9 mouse cellular contexts compared by ENCODE assay signal in genomic region chr17:45045804-45046203, GRCm38 (mm10).
DNase-seq lines count a peak whose midpoint lies in the region; ATAC-seq and TF ChIP-seq lines count a peak whose summit lies in the region.
"Had no signal": no experiment of that assay in that cellular context is flagged by ENCODE, and none has a peak within 500 bp of the region (broad histone marks: within the 10 kb centered on the region; RNA-seq: fewer than 3 reads in every experiment).

No protein-coding gene starts in this region.

- H3K4me2 ChIP-seq in forebrain, postnatal 0 days (ENCODE audit: low read depth): no peak overlapping the region
- H3K4me2 ChIP-seq in lung, postnatal 0 days (replicated peaks; ENCODE audit: low read depth, low read length): no peak overlapping the region

- H3K27me3 ChIP-seq in forebrain, postnatal 0 days (ENCODE audit: insufficient read depth, low read length): no peaks in the 10 kb centered on the region
- H3K27me3 ChIP-seq in forebrain, embryonic 10.5 days (ENCODE audit: poor library complexity, severe bottlenecking): no peaks in the 10 kb centered on the region
- no peaks in the 10 kb centered on the region for H3K27me3 ChIP-seq in lung, postnatal 0 days (replicated peaks; ENCODE audit: insufficient read depth, low read length)

- H3K36me3 ChIP-seq in forebrain, postnatal 0 days (ENCODE audit: insufficient read depth): no peaks in the 10 kb centered on the region
- H3K36me3 ChIP-seq in forebrain, embryonic 10.5 days (replicated peaks): 0 out of 2 replicates have a peak, but pooled peaks cover 2% of the 10 kb centered on the region
- H3K36me3 ChIP-seq in lung, postnatal 0 days (ENCODE audit: insufficient read depth, low read length): no peaks in the 10 kb centered on the region

- no peak overlapping the region for H3K4me3 ChIP-seq in forebrain, postnatal 0 days (ENCODE audit: low read depth, low read length)
- H3K4me3 ChIP-seq in forebrain, embryonic 10.5 days: no peak overlapping the region
- H3K4me3 ChIP-seq in lung, postnatal 0 days (ENCODE audit: low read depth, low read length): no peak overlapping the region
- H3K4me3 ChIP-seq: midbrain, embryonic 10.5 days had no signal

- TF ChIP-seq CTCF in forebrain, postnatal 0 days (IDR thresholded peaks at IDR 0.05; ENCODE audit: low read depth): peak; percentile 44; the same call in 1 of the 2 replicates
- TF ChIP-seq CTCF in lung, postnatal 0 days (IDR thresholded peaks at IDR 0.05): peak; percentile 59

- H3K4me1 ChIP-seq in forebrain, postnatal 0 days (ENCODE audit: insufficient read depth): no peaks in the 10 kb centered on the region
- H3K4me1 ChIP-seq in forebrain, embryonic 10.5 days: no peaks in the 10 kb centered on the region
- H3K4me1 ChIP-seq in lung, postnatal 0 days (ENCODE audit: insufficient read depth, low read depth, low read length): no peaks in the 10 kb centered on the region
- H3K4me1 ChIP-seq: midbrain, embryonic 10.5 days had no signal

- no peaks in the 10 kb centered on the region for H3K9me3 ChIP-seq in forebrain, postnatal 0 days (ENCODE audit: low read length)
- no peaks in the 10 kb centered on the region for H3K9me3 ChIP-seq in forebrain, embryonic 10.5 days
- no peaks in the 10 kb centered on the region for H3K9me3 ChIP-seq in lung, postnatal 0 days (ENCODE audit: low read length)
- H3K9me3 ChIP-seq: midbrain, embryonic 10.5 days had no signal

- ATAC-seq in forebrain, postnatal 0 days: no peak
- ATAC-seq in lung, postnatal 0 days: no peak

- no peak overlapping the region for H3K9ac ChIP-seq in forebrain, postnatal 0 days
- H3K9ac ChIP-seq in lung, postnatal 0 days (replicated peaks; ENCODE audit: low read depth): no peak overlapping the region

- no peak for DNase-seq in forebrain, postnatal 0 days
- no peak for DNase-seq in forebrain, embryonic 10.5 days (ENCODE audit: extremely low spot score, low spot score)
- DNase-seq in lung, postnatal 0 days (ENCODE audit: low spot score): no peak
- no peak for DNase-seq in lung, postnatal 25 days (ENCODE audit: low spot score)
- peak; percentile 27 for DNase-seq in c-Kit-positive CD71-positive TER-119-positive erythroid progenitor cells, embryonic 14.5 days (ENCODE audit: low spot score)
- peak; percentile 39 for DNase-seq in thymus, postnatal 14 days
- DNase-seq in right cerebral cortex, adult 18-20 months: no peak
- no peak for DNase-seq in ovary, postnatal 10 days (ENCODE audit: low spot score)

- no peak for TF ChIP-seq EP300 in lung, postnatal 0 days (IDR thresholded peaks at IDR 0.05)

- no peak overlapping the region for H3K27ac ChIP-seq in forebrain, postnatal 0 days (ENCODE audit: low read depth, low read length)
- no peak overlapping the region for H3K27ac ChIP-seq in forebrain, embryonic 10.5 days
- no peak overlapping the region for H3K27ac ChIP-seq in lung, postnatal 0 days (ENCODE audit: low read length)
- H3K27ac ChIP-seq: midbrain, embryonic 10.5 days had no signal

Comparison
In these comparisons a context has a peak if more than half of its experiments do, and no peak if none do; other contexts are left out.
1. DNase-seq: peak in c-Kit-positive CD71-positive TER-119-positive erythroid progenitor cells, embryonic 14.5 days (single experiment) and thymus, postnatal 14 days (single experiment); none in forebrain, postnatal 0 days (single experiment), forebrain, embryonic 10.5 days (single experiment), lung, postnatal 0 days (single experiment), lung, postnatal 25 days (single experiment), right cerebral cortex, adult 18-20 months (single experiment) and ovary, postnatal 10 days (single experiment).